Mouse (Mus musculus) cerebellum, adult 2 months (tissue): ENCODE measurements around the gene Clnk. TPM values are rescaled to one million over a fixed set of nuclear protein-coding genes. Genes with fewer than 3 reads are reported as not detected.
"Not testable (repeated sequence)": the region's sequence is repeated elsewhere in the genome, so short reads cannot be mapped to it uniquely, and the experiment has no call there.

ENCODE experiments used
- DNase-seq, 2 experiments: peaks; one replicate each; pipeline ENCODE4 v3.0.0; 2021
- H3K27ac ChIP-seq: fragments of 200-500 bp; 2 replicates; pipeline ENCODE4 v1.5.1; 2012; ENCODE audit warnings: low read length, control low read depth, inconsistent platforms; ENCODE audit not compliant: insufficient read depth
- H3K27me3 ChIP-seq: fragments of 200-500 bp; 2 replicates; pipeline ENCODE4 v1.6.1; 2012; ENCODE audit warnings: inconsistent platforms, mild to moderate bottlenecking, low read length, moderate library complexity; ENCODE audit not compliant: control insufficient read depth, insufficient read depth
- H3K4me1 ChIP-seq: fragments of 200-500 bp; 2 replicates; pipeline ENCODE4 v1.6.1; 2011; ENCODE audit warnings: low read length; ENCODE audit not compliant: control insufficient read depth, insufficient read depth
- H3K4me3 ChIP-seq: fragments of 200-500 bp; replicated peaks from 2 replicates; pipeline ENCODE3; 2011; ENCODE audit warnings: mild to moderate bottlenecking, low read depth, low read length, control low read depth; ENCODE audit not compliant: insufficient read depth
- CTCF ChIP-seq: fragments of 200-500 bp; IDR thresholded peaks from 2 replicates; pipeline ENCODE4 v1.5.1; 2011; ENCODE audit warnings: low read depth, mild to moderate bottlenecking, control low read depth, low read length, moderate library complexity, borderline replicate concordance; ENCODE audit not compliant: insufficient read depth
- POLR2A ChIP-seq: fragments of 200-500 bp; IDR thresholded peaks from 2 replicates; pipeline ENCODE4 v1.6.1; 2011; ENCODE audit warnings: low read length, control low read depth, borderline replicate concordance; ENCODE audit not compliant: insufficient read depth
- whole genome bisulfite sequencing: fragments of 180-500 bp; shearing (Covaris S2); methylation state at CpG from one replicate; pipeline ENCODE4 v1.1.7; 2018; 5-methylcytosine and 5-hydroxymethylcytosine counted together
- polyA plus RNA-seq: library from polyadenylated mRNA; depleted of rRNA; stranded (reverse); fragments of >200 nt; gene quantifications from 2 replicates; pipeline ENCODE4 v1.2.3, GENCODE M21; 2012; rRNA removed

The Clnk gene
- not detected in 2 replicates for polyA plus RNA-seq

DNA sequence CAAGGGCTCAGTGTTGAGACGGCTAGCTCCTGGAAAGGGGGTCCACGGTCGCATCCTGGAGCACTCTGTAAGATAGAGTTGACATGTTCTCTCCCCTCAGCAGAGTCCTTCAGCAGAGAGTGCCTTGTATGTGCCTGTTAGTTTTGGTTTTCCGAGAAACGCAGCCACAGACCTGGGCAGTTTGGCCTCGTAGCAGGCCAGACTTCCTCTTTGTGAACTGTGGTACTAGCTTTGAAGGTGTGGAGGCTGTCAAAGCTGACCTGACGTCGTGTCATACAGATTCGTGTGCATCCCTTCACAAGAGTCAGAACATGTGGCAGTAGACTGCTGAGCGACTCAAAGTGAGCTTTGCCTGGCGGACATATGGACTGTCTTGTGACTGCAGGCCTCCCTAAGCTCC is at the start of gene Clnk:
Gene Clnk (minus strand): TSS at position 191 of the 400 bp plus-strand sequence.
- 86% methylated on average over 11 of the region's 11 CpGs for WGBS
- H3K4me3 ChIP-seq, result no peak within 1 kb of the TSS
- peaks cover 25% of the 10 kb centered on the region for H3K4me1 ChIP-seq
- no peaks in the 10 kb centered on the region for H3K27me3 ChIP-seq
- DNase-seq, result no peak
- H3K27ac ChIP-seq, result no peak within 1 kb of the TSS
- TF ChIP-seq CTCF (no peak), POLR2A (no peak)

DNA sequence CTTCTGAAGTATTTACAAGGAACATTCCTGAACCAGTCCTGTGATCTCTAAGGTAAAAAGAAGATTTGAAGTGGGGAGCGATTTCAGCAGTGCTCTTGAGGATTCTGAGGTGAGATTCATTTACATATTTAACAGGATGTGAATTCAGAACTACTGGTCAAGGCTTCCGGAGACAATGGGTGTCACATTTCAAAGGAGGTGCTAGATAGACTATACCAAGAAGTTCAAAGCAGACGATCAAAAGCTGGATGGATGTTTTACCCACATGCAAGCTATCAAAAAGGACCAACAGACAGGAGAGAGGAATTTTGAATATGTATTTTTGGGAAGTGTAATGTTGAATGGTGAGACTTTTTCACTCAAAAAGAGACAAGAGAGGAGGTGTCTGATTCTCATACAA is 28.7 kb upstream of the Clnk start:
- no peak overlapping the region for H3K27ac ChIP-seq
- WGBS, result 64% methylated on average over 3 of the region's 3 CpGs
- no peak overlapping the region for H3K4me3 ChIP-seq
- 0 out of 2 replicates have a peak, but pooled peaks cover 2% of the 10 kb centered on the region for H3K4me1 ChIP-seq
- H3K27me3 ChIP-seq, result no peaks in the 10 kb centered on the region
- no peak for TF ChIP-seq CTCF
- no peak for TF ChIP-seq POLR2A
- no peak for DNase-seq

DNA sequence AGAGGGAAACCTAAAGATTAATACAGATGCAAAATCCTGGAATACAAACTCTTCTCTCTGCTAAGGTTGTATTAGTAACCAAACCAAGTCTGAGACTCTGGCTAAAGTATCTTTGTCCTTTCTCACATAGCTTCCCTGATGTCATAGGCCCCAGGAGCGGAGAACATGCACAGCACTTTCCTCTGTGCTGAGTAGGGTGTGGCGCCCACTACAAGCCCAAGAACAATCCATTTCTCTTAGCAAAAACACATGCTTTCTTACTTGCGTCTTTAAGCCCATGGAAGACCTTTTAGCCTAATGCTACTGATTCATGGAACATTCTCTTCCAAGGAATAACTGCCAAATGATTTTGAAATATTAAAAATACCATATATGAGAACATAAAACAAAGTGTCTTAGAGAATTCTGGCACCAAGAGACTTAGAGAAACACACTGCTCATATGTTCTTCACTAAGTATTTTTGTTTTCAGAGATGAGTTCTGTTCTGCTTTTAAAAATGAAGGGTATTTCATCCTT is 28.0 kb upstream of the Clnk start:
- no peaks in the 10 kb centered on the region for H3K27me3 ChIP-seq
- 0 out of 2 replicates have a peak, but pooled peaks cover 2% of the 10 kb centered on the region for H3K4me1 ChIP-seq
- over 99% methylated on average over 3 of the region's 3 CpGs for WGBS
- no peak overlapping the region for H3K27ac ChIP-seq
- H3K4me3 ChIP-seq, result no peak overlapping the region
- TF ChIP-seq POLR2A (no peak), CTCF (no peak)
- no peak for DNase-seq

DNA sequence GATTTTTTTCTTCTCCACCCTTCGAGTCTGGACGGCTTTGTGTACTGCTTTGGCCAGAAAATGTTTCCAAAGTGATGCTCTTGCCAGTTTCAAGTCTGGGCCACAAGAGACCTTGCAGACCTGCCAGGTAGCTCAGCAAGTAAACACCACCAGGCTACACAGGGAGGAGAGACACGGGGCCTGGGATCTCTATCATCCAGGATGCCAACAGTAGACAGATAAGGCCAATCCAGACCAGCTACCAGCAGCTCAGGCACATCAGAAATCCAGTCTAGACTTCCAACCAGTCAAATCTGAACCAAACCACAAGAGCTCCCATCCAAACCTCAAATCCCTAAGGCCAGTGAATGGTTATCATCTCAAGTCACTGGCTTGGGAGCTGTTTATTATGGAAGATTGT is 26.3 kb upstream of the Clnk start:
- no peak for TF ChIP-seq CTCF
- TF ChIP-seq POLR2A, result no peak
- DNase-seq, result peak; percentile 26 to 50
- no peak overlapping the region for H3K27ac ChIP-seq
- H3K27me3 ChIP-seq, result no peaks in the 10 kb centered on the region
- H3K4me1 ChIP-seq, result 0 out of 2 replicates have a peak, but pooled peaks cover 2% of the 10 kb centered on the region
- 12% methylated on average over 3 of the region's 3 CpGs for WGBS
- H3K4me3 ChIP-seq, result no peak overlapping the region

DNA sequence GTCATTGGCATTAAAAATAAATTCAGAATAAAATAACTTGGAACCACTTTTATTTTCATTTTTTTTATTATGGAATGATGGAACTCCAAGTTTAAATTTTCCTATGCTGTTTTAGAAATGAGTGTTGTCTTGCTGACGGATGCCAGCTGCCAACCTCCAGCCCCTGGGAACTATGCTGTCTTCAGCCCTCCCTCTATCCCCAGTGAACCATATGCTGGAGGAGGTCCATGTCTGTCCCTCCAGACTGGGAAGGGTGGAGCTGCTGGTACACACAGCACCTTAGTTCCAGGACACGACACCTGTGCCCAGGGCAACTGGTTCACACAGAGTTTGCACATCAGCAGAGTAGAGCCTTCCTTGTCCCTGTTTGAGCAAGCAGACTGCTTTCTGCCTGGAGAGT is 22.4 kb upstream of the Clnk start:
- no peaks in the 10 kb centered on the region for H3K27me3 ChIP-seq
- no peak for TF ChIP-seq CTCF
- no peak for TF ChIP-seq POLR2A
- no peak for DNase-seq
- WGBS, result 84% methylated on average over 2 of the region's 2 CpGs
- 0 out of 2 replicates have a peak, but pooled peaks cover 2% of the 10 kb centered on the region for H3K4me1 ChIP-seq
- no peak overlapping the region for H3K4me3 ChIP-seq
- H3K27ac ChIP-seq, result no peak overlapping the region

DNA sequence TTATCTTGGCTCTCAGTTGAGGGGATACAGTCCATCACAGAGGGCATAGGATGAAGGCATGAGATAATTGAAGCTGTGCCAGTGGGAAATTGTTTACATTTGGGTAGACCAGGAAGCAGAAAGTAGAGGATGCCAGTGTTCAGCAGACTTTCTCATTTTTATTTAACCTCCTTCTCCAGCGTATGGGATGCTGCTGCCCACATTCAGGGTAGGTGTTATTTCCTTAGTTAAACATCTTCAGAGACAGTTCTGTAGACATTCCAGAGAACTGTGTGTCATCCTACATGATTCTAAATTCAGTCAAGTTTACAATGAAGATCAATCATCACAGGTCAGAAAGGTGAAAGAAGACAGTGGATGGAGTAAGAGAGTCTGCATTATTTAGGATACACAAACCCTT is 12.0 kb upstream of the Clnk start:
- H3K4me3 ChIP-seq, result no peak overlapping the region
- 94% methylated on average over 1 of the region's 1 CpGs for WGBS
- no peak for TF ChIP-seq POLR2A
- no peak for TF ChIP-seq CTCF
- no peaks in the 10 kb centered on the region for H3K27me3 ChIP-seq
- no peak overlapping the region for H3K27ac ChIP-seq
- peaks cover 5% of the 10 kb centered on the region; the same call in 1 of the 2 replicates for H3K4me1 ChIP-seq
- DNase-seq, result no peak

DNA sequence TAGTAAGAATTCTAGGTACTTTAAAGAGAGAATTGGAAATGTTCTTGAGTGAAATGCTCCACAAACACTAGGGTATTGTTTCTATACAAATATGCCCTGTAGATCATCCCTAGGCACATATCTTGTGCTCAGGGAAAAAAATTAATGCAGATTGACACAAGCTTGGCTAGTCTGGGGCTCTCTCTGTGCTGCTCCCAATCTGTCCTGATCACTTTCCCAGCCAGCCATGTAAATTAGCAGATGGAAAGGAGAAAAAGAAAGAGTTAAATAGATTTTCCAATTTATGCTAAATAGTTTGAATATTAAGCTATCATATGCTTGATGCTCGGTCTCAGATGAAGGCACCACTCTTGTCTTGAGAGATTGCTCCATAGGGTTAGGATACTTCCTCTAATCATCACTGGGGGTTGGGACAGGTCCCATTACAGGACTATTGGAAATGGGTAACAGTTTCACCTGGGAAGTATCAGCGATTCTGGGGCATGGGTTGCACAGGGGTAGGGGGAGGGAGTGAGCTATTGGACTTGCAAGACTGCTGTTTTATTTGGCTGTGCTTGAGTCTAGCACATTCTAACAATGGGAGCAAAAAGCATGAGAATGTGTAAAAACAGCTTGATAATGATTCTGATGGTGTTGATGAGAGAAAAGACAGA is 10.1 kb upstream of the Clnk start:
- no peaks in the 10 kb centered on the region for H3K27me3 ChIP-seq
- H3K4me1 ChIP-seq, result peaks cover 12% of the 10 kb centered on the region; the same call in 1 of the 2 replicates
- whole genome bisulfite sequencing, result 31% methylated on average over 2 of the region's 2 CpGs
- no peak for TF ChIP-seq CTCF
- no peak for TF ChIP-seq POLR2A
- no peak overlapping the region for H3K27ac ChIP-seq
- peak; percentile 17 to 50 for DNase-seq
- H3K4me3 ChIP-seq, result no peak overlapping the region

DNA sequence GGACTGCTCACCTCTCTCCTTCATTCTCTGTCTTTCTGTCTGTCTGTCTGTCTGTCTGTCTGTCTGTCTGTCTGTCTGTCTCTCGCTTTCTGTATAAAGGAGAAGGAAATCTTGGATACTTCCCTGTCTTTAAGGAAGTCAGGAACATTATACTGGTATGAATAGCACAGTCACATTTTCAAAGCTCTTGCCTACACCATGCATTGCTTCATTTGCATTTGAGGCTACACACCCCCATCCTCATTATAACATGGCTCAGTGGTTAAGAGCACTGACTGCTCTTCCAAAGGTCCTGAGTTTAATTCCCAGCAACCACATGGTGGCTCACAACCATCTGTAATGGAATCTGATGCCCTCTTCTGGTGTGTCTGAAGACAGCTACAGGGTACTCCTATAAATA is 6.0 kb upstream of the Clnk start:
- peak overlapping the region; percentile 87 for H3K27ac ChIP-seq
- peak in 1 of 2 experiments; percentile 43 for DNase-seq
- peaks cover 28% of the 10 kb centered on the region for H3K4me1 ChIP-seq
- 92% methylated on average over 1 of the region's 1 CpGs for WGBS
- not testable (repeated sequence) for H3K27me3 ChIP-seq, H3K4me3 ChIP-seq
